In genomic region chr11:79976222-79976621, GRCm38 (mm10) we compare ENCODE assay signal across 26 mouse cellular contexts.
"Had no signal": no experiment of that assay in that cellular context is flagged by ENCODE, and none has a peak within 500 bp of the region (broad histone marks: within the 10 kb centered on the region; RNA-seq: fewer than 3 reads in every experiment).

No protein-coding gene starts in this region.

- H3K36me3 ChIP-seq: heart, embryonic 12.5 days; hindbrain, embryonic 10.5 days; hindbrain, embryonic 12.5 days; intestine, embryonic 15.5 days; limb, embryonic 13.5 days; limb, embryonic 15.5 days; liver, embryonic 12.5 days had no signal

- H3K4me3 ChIP-seq: gastrocnemius, adult 2 months; heart, adult 2 months; heart, embryonic 12.5 days; hindbrain, embryonic 10.5 days; hindbrain, embryonic 12.5 days; intestine, embryonic 15.5 days; layer of hippocampus, adult 2 months; left cerebral cortex, adult 2 months; limb, embryonic 13.5 days; limb, embryonic 15.5 days; liver, embryonic 12.5 days had no signal

- H3K4me2 ChIP-seq: heart, embryonic 12.5 days; hindbrain, embryonic 12.5 days; hindbrain, embryonic 14.5 days; intestine, embryonic 15.5 days; limb, embryonic 13.5 days; limb, embryonic 15.5 days; liver, embryonic 12.5 days had no signal

- H3K9me3 ChIP-seq: heart, embryonic 12.5 days; hindbrain, embryonic 10.5 days; hindbrain, embryonic 12.5 days; intestine, embryonic 15.5 days; limb, embryonic 13.5 days; limb, embryonic 15.5 days; liver, embryonic 12.5 days had no signal

- H3K27ac ChIP-seq: gastrocnemius, adult 2 months; heart, adult 2 months; hindbrain, embryonic 10.5 days; hindbrain, embryonic 12.5 days; hindbrain, embryonic 14.5 days; intestine, embryonic 15.5 days; layer of hippocampus, adult 2 months; left cerebral cortex, adult 2 months; limb, embryonic 13.5 days; limb, embryonic 15.5 days; liver, embryonic 12.5 days; liver, embryonic 14.5 days had no signal

- ATAC-seq: hindbrain, embryonic 16.5 days; inflammation-experienced regulatory T-cells, adult 6 months; intestine, embryonic 15.5 days; intestine, postnatal 0 days; liver, embryonic 12.5 days had no signal

- DNase-seq: gastrocnemius, adult 2 months; gastrocnemius, postnatal 10 days; gastrocnemius, postnatal 25 days; heart, adult 2 months; heart, postnatal 10 days; heart, postnatal 4 days; kidney, adult 18-20 months; kidney, adult 8-10 months; kidney, postnatal 10 days; kidney, postnatal 25 days; kidney, postnatal 4 days; left cerebral cortex, postnatal 4 days had no signal

- H3K9ac ChIP-seq: heart, embryonic 12.5 days; hindbrain, embryonic 12.5 days; hindbrain, embryonic 14.5 days; intestine, embryonic 15.5 days; limb, embryonic 13.5 days; limb, embryonic 15.5 days; liver, embryonic 12.5 days; liver, embryonic 14.5 days had no signal
